Mouse (Mus musculus) E14TG2a.4 (cell line): ENCODE results near the gene Farp2.

Experiments
- CTCF ChIP-seq: conservative IDR thresholded peaks from 2 replicates; pipeline ENCODE4 v1.5.1; 2014; ENCODE audit warnings: low read length
- NANOG ChIP-seq: IDR thresholded peaks from 2 replicates; pipeline ENCODE4 v1.6.1; 2014; ENCODE audit warnings: borderline replicate concordance, low read length, mixed read lengths
- POU5F1 ChIP-seq: IDR thresholded peaks from 2 replicates; pipeline ENCODE4 v1.6.1; 2014; ENCODE audit warnings: low read length, borderline replicate concordance

GRCm38 (mm10) chr1:93465066-93465465 is 46.8 kb upstream of the Farp2 start:
- TF ChIP-seq CTCF (no peak), POU5F1 (no peak), NANOG (no peak)
